Mouse (Mus musculus) gastrocnemius, postnatal 36 days (tissue): Measurements from ENCODE around the gene Spty2d1. TPM values are rescaled to one million over a fixed set of nuclear protein-coding genes. Genes with fewer than 3 reads are reported as not detected.

Source experiments
- DNase-seq, 2 experiments: peaks; one replicate each; pipeline ENCODE4 v3.0.0; 2022
- intact Hi-C: fragments of 180-260 bp; cut with DNase I; formaldehyde crosslinking; loops from one replicate; pipeline ENCODE4 v1.15.1; 2025
- total RNA-seq, 2 experiments: library from RNA; stranded (reverse); gene quantifications; 2 replicates each; pipeline ENCODE4 v1.2.3; 2021

Spty2d1 gene
- total RNA-seq, 2 experiments from 2014 or later = 3.8 to 4.7 TPM

DNA sequence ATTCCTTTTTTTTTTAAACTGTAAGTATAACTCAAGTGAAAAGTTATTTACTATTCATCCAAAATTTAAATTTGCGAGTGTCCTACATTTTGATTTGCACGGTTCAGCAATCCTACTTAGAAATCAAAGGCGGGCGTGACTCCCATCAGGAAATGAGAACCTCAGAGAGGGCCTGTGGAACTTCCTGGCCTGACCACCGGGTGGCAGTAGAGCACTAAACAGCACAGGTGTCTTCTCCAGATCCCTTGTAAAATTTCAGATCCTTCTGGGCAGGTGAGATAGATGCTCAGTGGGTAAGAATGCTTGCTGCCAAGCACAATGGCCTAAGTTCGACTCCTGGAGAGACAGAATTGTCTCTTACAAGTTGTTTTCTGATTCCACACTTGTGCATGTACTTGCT is 15.3 kb upstream of the Spty2d1 start:
- intact Hi-C loops = loop anchor here (2.0 kb wide), 1 partner anchor 129 kb away; no protein-coding TSS in a partner anchor
- DNase-seq = peak; percentile 78 to 81

DNA sequence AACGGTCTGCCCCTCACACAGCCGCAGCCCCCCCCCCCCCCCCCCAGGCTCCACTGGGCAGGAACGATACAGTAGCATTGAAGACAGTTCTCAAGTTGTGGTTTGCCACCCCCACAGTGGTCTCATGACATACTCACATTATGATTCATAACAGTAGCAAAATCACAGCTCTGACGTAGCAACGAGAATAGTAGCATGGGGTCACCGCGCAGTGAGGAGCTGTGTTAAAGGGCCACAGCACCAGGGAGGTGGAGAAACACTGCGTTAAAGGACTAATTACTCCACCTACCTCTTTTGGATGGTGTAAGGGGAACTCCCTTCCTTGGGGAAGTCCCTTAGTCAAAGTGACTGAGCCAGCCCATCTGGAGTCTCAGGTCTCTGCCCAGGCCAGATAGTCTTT is 14.3 kb upstream of the Spty2d1 start:
- no peak for DNase-seq
- intact Hi-C loops = loop anchor here (2.0 kb wide), 1 partner anchor 130 kb away; no protein-coding TSS in a partner anchor

DNA sequence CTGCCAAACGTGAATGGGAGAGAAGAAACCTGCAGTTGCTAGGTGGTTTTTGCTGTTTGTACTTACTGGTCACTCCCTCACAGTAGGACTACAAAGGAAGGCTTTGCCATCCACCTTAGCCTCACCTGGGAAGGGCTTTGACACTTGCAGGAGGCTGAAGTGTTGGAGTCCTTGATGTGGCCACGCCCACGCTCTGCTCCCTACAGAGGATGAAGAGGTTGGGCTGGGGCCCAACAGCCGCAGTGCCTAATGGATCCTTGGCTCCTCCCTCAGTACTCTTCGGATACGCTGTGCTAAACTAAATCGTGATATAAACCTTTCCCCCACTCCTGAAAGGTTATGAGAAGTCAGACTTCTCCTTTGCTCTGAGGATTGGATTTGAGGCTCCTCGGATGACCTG is 12.7 kb upstream of the Spty2d1 start:
- intact Hi-C loops = no loop called here
- no peak for DNase-seq

DNA sequence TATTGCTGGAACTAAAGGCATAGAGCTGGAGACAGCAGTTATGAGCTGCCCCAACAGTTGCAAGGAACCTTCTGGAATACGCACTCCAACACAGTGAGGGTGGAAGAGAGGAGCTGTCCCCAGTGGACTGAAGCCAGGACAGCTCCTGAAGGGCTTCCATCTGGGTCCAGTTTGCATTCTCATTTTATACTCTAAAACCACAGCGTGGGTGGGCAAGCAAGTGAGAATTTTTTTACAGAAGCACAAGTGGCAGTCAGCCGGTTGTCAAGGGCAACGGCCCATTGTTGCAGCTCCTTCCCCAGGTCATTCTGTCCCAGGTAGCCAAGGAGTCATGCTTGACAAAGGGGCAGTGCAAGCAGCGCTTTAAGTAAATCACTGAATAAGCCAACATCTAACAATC is 11.4 kb upstream of the Spty2d1 start:
- DNase-seq = no peak
- intact Hi-C loops = loop anchor here (10.0 kb wide), 1 partner anchor 225 kb away; the partner anchor contains the start of genes Gtf2h1 and Hps5

DNA sequence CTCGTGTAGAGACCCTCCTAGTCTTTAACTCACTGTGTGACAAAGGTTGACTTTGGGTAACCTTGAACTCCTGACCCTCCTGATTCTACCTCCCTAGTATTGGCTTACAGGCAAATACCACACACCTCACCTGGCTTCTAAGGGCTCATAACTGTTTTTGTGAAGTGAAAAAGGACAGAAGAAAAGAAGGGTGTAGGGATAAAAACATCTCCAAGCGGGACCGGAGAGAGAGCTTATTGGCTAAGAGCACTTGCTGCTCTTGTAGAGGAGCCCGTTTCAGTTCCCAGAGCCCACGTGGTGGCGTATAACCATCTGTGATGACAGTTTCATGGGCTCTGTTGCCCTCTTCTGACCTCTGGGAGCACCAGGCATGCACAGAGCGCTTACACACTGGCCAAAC is 8.9 kb upstream of the Spty2d1 start:
- DNase-seq = no peak
- intact Hi-C loops = loop anchor here (10.0 kb wide), 1 partner anchor 222 kb away; the partner anchor contains the start of genes Gtf2h1 and Hps5

DNA sequence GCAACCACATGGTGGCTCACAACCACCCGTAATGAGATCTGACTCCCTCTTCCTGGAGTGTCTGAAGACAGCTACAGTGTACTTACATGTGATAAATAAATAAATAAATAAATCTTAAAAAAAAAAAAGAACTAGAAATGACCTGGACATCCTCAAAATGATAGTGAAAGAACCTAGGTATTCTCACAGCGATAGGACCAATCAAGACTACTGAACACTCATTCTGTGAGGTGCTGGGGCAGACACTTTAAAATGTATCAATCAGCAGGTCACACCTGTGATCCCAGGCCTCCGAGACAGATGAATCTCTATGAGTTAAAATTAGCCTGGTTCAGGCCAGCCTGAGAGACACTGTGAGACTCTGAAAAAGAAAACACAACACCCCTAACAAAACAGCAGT is 8.4 kb upstream of the Spty2d1 start:
- intact Hi-C loops = loop anchor here (10.0 kb wide), 1 partner anchor 222 kb away; the partner anchor contains the start of genes Gtf2h1 and Hps5

DNA sequence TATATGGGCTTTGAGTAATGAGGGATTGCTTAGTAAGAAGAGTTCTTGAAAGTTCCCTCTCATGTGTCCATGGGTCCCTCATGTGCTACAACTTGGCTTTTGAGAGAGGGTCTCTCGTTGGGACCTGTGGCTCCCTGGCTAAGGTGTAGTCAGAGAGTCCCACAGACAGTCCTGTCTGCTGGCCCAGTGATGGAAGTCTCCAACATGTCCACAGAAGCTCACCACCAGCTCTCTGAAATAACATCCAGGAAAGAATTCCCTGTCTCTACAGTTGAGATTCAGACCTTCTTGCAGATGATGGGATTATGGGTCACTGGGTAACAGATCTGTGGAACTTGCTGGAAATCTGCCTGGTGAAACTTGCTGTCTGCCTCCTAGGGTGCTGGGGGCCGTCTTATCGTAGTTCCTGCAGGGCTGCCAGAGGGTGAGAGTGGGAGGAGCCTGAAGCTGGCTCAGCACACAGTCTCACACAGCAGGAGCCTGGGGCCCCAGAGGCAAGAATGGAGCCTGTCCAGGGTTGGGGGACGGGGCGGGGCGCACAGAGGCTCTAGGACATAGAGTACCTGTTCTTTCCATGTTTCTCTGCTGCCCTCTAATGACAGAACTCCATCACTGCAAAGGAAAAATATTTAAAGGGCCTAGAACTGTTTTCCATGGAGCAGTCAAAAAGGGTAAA is 7.3 kb upstream of the Spty2d1 start:
- DNase-seq = peak; percentile 78 to 86
- intact Hi-C loops = loop anchor here (2.0 to 10.0 kb wide), 2 partner anchors 53 to 221 kb away; partner anchors contain the start of genes Gtf2h1 and Hps5

More for the DNA sequence above, 8.4 kb upstream of the Spty2d1 start:
- no peak for DNase-seq

DNA sequence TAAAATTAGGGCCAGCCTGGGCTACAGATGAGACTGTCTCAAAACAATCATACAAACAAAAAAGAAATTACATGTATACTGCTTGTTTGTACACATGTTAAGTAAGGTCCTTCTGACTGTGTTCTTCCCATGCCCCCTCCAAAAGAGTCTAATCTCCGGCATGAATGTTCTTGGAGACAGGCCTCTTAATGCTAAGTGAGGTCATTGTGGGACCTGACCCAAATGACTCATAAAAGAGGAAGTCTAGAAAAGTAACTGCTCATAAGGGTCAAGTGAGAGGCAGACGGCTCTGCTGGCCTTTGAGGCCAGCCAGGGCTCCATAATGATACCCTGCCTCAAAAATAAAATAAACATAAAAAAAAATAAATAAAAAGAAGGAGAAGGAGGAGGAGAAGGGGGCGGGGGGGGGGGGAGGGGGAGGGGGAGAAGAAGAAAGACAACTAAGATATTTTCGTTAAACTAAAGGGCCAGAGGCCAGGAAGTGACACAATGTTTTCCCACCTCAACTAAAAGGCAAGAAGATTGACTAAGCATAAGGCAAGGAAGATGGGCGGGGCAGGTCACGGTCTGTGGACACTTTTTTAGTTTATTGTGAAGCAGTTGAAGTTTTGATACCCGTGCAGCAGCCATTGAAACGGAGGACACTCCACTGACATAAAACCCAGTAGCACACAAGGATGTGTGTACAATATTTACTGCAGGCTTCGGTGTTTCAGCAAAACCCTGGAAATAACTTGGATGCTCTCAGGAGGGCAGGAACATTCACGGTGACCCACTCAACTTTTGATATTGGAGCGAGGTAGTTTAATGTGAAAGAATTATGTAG is 6.6 kb upstream of the Spty2d1 start:
- DNase-seq = peak in 1 of 2 experiments; percentile 29
- intact Hi-C loops = loop anchor here (2.0 to 10.0 kb wide), 2 partner anchors 52 to 220 kb away; partner anchors contain the start of genes Gtf2h1 and Hps5

DNA sequence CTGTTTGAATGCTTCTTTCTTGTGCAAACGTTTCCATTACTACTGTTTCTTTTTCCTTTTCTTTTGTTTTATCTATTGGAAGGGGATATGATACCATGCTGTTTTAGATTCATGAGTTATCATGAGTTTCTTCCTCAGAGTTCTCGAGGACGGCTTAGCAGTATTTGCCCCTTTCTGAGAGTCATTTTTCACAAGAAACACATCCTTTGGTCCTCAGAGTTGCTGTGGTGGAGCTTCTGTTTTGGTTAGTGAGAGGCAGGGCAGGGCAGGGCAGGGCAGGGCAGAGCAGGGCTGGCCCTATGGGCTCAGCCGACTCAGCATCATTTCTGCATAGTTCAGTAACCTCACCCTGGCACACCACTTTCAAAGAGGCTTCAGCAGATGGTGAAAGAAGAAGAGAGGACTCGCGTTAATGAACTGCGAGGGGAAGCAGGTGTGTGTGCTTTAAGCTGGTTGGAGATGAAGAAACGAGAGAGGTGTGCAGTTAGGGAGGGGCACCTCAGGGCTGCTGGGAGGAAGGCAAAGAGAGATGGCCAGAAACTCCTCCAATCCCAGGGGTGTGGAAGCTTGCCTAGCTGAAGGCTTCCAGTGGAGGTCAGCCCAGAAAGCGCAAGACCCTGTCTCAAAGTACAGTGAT is 5.0 kb upstream of the Spty2d1 start:
- intact Hi-C loops = loop anchor here (10.0 kb wide), 1 partner anchor 218 kb away; the partner anchor contains the start of genes Gtf2h1 and Hps5
- DNase-seq = no peak

DNA sequence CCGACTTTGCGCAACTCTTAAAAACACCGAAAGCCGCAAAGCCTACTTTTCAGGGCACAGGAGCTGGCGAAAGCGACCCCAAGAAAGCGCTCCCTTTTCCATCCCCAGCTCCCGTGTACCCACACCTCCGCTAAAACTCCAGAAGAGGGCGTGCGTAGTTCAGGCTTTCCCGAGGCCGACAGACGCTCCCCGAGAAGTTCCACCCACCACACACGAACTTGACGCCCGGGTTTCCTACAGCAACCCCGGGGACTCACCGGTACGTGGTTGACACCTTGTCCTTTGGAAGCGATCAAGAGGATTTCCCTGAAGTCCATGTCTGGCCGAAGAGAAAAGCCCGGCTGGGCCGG is 418 bp downstream of the Spty2d1 start:
- no peak for DNase-seq
- intact Hi-C loops = no loop called here

DNA sequence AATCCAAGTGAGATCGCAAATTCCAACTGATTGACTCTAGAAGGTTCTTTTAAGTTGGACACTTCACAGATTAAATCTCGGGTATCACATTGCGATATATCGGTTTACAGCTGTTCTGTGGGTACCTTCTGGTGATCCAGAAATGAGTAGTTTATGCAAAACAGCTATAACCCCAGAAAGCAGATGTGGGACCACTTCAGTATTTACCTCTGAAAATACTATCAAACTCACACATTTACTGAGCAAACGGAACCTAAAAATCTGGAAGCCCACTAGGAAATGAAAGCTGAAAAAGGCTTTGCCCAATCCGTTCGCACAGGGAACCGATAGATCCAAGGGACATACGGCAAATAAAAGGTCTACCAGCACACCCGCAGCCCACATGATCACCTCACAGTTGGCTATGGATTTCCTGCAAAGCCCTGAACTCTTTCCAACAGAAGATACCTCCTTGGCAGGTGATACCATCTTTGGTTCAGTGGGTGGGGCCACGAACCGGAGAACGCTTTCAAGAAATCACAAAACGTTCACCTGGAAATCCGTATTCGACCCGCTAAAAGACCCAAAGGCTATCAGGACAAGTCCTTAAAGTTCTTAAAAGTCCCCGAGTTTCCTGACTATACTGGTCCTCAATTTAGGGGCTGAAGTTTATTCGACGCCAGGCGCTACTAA is 966 bp downstream of the Spty2d1 start:
- intact Hi-C loops = no loop called here
- DNase-seq = no peak

DNA sequence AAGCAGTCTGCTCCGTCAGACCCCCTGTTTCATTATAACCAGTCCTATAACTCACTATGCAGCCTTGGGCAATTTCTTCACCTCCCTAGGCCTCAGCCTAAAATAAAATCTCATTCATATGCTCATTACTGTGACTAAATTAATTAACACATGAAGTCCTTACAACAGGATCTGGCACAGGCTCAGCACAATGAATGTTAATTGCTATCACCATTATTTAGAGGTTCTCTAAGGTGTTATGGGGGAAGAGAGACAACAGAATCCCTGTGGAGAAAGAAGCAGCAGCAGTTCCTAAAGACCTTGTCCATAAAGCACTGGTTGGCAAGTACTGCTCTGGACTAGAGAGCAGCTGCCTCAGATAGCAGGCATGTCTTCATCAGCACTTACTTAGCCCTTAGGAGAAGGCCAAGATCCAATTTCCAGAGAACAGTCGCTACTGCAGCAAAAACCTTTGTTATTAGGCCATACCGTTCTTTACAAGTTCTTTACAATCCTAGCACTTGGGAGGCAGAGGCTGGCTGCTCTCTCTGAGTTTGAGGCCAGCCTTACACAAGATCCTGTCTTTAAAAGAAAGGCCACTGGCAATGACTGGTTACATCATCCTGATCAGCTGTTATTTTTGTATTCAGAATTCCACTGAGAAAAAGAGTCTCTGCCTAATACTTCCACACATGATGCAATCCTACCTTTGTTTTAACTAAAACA is 4.6 kb downstream of the Spty2d1 start:
- no peak for DNase-seq
- intact Hi-C loops = no loop called here

DNA sequence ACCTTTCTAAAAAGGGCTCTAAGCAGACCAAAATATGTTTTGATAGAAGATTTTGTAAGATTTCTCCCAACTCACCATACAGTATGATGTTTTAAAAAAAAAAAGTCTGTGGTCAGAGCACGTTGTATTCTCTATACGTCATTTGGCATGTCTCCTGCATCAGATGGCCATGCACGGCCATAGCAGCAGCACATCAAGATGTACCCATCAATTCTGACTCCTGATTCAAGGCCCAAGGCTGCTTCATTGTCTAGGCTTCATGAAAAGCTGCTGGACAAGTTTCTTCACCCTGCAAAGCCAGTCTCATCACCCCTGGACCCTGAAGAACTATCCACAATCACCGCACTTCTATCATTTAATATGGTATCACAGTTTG is 6.3 kb downstream of the Spty2d1 start:
- intact Hi-C loops = no loop called here
- no peak for DNase-seq

DNA sequence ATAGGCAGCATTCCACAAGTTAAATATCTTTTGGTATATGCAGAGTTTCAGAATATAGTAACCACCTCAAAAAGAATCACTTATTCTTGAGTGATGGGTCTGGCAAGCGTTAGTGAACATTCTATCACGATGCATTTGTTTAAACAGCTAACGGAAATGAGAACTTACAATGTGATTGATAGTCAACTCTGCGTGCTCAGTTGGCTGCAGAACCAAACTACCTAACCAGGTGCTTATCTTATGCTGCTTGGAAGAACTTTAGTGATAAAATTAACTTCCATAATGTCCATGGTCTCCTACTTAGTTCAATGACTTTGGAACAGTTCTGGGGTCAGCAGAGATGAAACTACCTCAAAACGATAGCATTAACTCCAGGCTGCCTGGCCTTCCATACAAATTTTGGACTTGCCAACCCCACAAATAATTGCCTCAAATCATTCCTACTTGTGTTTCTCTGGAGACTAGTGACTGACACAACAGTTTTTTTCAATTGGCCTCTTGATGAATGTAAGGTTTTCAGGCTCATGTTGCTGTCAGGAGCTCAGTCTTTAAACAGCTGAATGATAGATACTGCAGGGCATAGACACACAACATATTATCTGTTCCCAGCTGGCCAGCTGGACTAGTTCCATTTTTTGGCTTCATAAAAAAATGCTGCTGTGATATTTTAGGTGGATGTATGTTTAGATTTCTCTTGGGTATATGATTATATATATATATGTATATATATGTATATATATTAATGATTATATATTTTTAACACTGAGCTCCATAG is 6.9 kb downstream of the Spty2d1 start:
- intact Hi-C loops = no loop called here
- DNase-seq = no peak

DNA sequence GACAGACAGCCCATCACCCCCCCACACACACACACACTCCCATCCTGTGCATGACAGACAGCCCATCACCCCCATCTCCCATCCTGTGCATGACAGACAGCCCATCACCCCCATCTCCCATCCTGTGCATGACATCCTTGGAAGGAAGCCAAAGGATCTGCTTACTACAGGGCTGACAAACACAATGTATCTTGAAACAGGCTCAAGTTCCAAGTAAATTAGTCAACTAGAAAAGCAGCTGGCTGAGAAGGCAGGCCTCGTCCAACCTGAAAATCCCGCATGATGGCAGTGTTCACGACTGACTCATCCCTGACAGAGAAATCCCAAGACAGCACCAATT is 7.6 kb downstream of the Spty2d1 start:
- intact Hi-C loops = no loop called here
- no peak for DNase-seq

DNA sequence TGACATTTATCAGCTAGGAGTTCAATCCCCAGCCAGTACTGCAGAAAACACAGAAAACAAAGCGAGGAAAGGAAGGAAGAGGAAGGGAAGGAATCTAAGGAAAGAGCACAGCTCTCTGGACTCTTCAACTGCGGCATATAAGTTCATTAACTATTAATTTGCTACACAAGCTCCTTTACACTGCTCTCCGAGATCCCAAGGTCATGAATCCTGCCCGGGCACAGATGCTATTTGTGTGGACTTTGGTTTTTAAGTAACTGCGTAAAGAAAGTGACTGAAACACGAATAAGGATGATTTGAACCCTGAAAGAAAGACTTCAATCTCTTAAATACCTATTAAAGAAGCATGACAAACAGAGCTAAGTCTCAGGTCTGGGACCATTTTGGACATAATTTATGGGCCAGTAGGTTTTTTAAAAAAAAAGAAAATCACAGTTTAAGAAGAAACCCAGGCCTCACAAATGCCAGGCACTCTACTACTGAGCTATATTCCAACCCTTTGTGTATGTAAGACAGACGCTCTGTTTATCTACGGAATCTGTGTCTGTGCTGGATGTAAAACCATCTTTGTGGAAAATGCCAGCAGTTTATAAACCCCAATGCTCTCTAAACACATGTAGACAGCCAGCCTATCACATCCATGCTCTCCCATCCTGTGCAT is 8.1 kb downstream of the Spty2d1 start:
- intact Hi-C loops = no loop called here

DNA sequence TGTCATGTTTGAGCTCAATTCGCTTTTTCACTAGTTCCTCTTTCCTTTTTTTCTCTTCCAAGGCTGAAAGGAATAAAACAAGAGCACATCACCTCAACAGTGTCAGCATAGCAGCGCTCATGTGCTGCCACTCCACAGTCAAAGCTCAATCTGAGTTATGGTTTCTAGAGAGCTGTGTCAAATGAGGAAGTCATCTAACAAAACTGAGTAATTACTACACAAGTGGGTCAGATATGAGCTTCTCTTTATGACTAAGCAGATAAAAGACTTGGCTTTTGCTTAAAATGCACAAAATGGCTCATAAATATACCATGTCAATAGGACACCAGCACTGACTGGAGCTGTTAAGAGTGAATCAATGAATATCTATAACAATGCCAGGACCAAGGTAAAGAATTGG is 9.3 kb downstream of the Spty2d1 start:
- no peak for DNase-seq
- intact Hi-C loops = no loop called here

More for the DNA sequence above, 8.1 kb downstream of the Spty2d1 start:
- no peak for DNase-seq

DNA sequence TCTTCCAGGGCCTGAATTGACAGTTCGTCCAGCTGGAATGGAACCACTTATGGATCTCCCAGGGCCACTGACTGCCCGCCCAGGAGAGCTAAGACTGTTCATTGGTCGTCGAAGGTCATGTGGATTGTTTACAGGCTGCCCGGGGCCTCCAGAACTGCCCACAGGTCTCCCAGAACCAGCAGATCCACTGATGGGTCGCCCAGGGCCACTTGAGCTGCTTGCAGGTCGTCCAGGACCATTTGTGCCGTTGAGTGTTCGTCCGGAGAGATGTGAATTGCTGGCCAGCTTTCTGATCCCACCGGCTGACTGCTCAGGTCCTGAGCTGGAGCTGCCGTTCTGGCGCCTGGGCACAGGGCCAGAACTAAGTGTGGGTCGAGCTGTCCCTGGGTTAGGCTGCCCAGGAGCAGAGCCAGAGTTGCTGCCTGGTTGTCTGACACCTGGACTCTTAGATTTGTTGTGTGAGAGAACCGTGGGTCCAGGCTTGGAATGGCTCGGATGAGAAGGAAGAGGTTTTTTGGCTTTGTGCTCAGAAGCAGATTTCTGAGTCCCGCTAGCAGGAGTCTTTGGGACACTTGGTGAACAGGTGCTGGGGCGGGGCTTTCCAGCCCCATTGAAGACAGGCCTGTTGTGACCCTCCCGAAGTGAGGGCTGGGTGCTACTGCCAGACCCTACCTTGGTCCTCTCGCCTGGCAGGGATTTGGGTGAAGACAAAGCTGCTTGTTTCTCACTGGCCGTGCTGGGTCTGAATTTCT is 10.4 kb downstream of the Spty2d1 start:
- intact Hi-C loops = no loop called here
- DNase-seq = peak; percentile 33 to 40
